Mouse (Mus musculus): Measurements from ENCODE around the gene 1700088E04Rik. TPM values are rescaled to one million over a fixed set of nuclear protein-coding genes. Genes with fewer than 3 reads are reported as not detected.

1700088E04Rik gene
- polyA plus RNA-seq, 2 experiments, result 4.7 to 7.1 TPM

GRCm38 (mm10) chr15:79119491-79119890, 21.6 kb downstream of the 1700088E04Rik start:
- DNase-seq (ENCODE audit: low spot score) (no peak), ATAC-seq (ENCODE audit: low FRiP score, low read depth) (no peak)
- 80% methylated on average over 9 of the region's 9 CpGs for WGBS
- H3K36me3 ChIP-seq (ENCODE audit: control insufficient read depth, insufficient read depth, low read length), result peaks cover 84% of the 10 kb centered on the region
- H3K9ac ChIP-seq (ENCODE audit: low read depth, low read length, severe bottlenecking), result no peak overlapping the region
- no peaks in the 10 kb centered on the region for H3K9me3 ChIP-seq (ENCODE audit: control insufficient read depth, low read length)
- no peaks in the 10 kb centered on the region for H3K27me3 ChIP-seq (ENCODE audit: control insufficient read depth, insufficient read depth, low read length)
- no peak overlapping the region for H3K4me3 ChIP-seq (replicated peaks; ENCODE audit: low read length)
- no peak overlapping the region for H3K27ac ChIP-seq (replicated peaks; ENCODE audit: low read depth, low read length)
- H3K4me2 ChIP-seq (replicated peaks; ENCODE audit: low read depth, low read length, severe bottlenecking), result no peak overlapping the region
- TF ChIP-seq POLR2A (IDR thresholded peaks at IDR 0.05; ENCODE audit: borderline replicate concordance, extremely low read depth, insufficient read depth, insufficient read length), result no peak
- H3K4me1 ChIP-seq (ENCODE audit: control insufficient read depth, insufficient read depth, low read length), result no peaks in the 10 kb centered on the region

GRCm38 (mm10) chr15:79115276-79115675, 25.8 kb downstream of the 1700088E04Rik start:
- peaks cover 7% of the 10 kb centered on the region for H3K4me1 ChIP-seq (ENCODE audit: control insufficient read depth, insufficient read depth, low read length)
- H3K36me3 ChIP-seq (ENCODE audit: control insufficient read depth, insufficient read depth, low read length), result peaks cover 57% of the 10 kb centered on the region
- H3K4me3 ChIP-seq (replicated peaks; ENCODE audit: low read length), result no peak overlapping the region
- H3K9ac ChIP-seq (ENCODE audit: low read depth, low read length, severe bottlenecking), result no peak overlapping the region
- TF ChIP-seq POLR2A (IDR thresholded peaks at IDR 0.05; ENCODE audit: borderline replicate concordance, extremely low read depth, insufficient read depth, insufficient read length), result no peak
- no peak overlapping the region for H3K4me2 ChIP-seq (replicated peaks; ENCODE audit: low read depth, low read length, severe bottlenecking)
- no peak for ATAC-seq (ENCODE audit: low FRiP score, low read depth)
- WGBS, result 69% methylated on average over 5 of the region's 5 CpGs
- DNase-seq (ENCODE audit: low spot score), result no peak
- H3K9me3 ChIP-seq (ENCODE audit: control insufficient read depth, low read length), result no peaks in the 10 kb centered on the region
- no peaks in the 10 kb centered on the region for H3K27me3 ChIP-seq (ENCODE audit: control insufficient read depth, insufficient read depth, low read length)
- H3K27ac ChIP-seq (replicated peaks; ENCODE audit: low read depth, low read length), result no peak overlapping the region

GRCm38 (mm10) chr15:79111774-79112173, 29.3 kb downstream of the 1700088E04Rik start:
- no peak overlapping the region for H3K4me2 ChIP-seq (replicated peaks; ENCODE audit: low read depth, low read length, severe bottlenecking)
- no peaks in the 10 kb centered on the region for H3K9me3 ChIP-seq (ENCODE audit: control insufficient read depth, low read length)
- DNase-seq (ENCODE audit: low spot score), result no peak
- H3K36me3 ChIP-seq (ENCODE audit: control insufficient read depth, insufficient read depth, low read length), result peaks cover 27% of the 10 kb centered on the region
- no peaks in the 10 kb centered on the region for H3K27me3 ChIP-seq (ENCODE audit: control insufficient read depth, insufficient read depth, low read length)
- WGBS, result 81% methylated on average over 4 of the region's 4 CpGs
- TF ChIP-seq POLR2A (IDR thresholded peaks at IDR 0.05; ENCODE audit: borderline replicate concordance, extremely low read depth, insufficient read depth, insufficient read length), result no peak
- ATAC-seq (ENCODE audit: low FRiP score, low read depth), result no peak
- H3K9ac ChIP-seq (ENCODE audit: low read depth, low read length, severe bottlenecking), result no peak overlapping the region
- peaks cover 20% of the 10 kb centered on the region for H3K4me1 ChIP-seq (ENCODE audit: control insufficient read depth, insufficient read depth, low read length)
- no peak overlapping the region for H3K27ac ChIP-seq (replicated peaks; ENCODE audit: low read depth, low read length)
- no peak overlapping the region for H3K4me3 ChIP-seq (replicated peaks; ENCODE audit: low read length)

- WGBS, result 51% methylated on average over 2 of the region's 2 CpGs
- H3K27ac ChIP-seq (replicated peaks; ENCODE audit: low read depth, low read length), result no peak overlapping the region
- no peaks in the 10 kb centered on the region for H3K27me3 ChIP-seq (ENCODE audit: control insufficient read depth, insufficient read depth, low read length)
- H3K36me3 ChIP-seq (ENCODE audit: control insufficient read depth, insufficient read depth, low read length), result peaks cover 20% of the 10 kb centered on the region
- DNase-seq (ENCODE audit: low spot score) (no peak), ATAC-seq (ENCODE audit: low FRiP score, low read depth) (no peak)
- H3K4me1 ChIP-seq (ENCODE audit: control insufficient read depth, insufficient read depth, low read length), result peaks cover 20% of the 10 kb centered on the region
- peak overlapping the region; percentile 95 for H3K4me2 ChIP-seq (replicated peaks; ENCODE audit: low read depth, low read length, severe bottlenecking)
- no peak for TF ChIP-seq POLR2A (IDR thresholded peaks at IDR 0.05; ENCODE audit: borderline replicate concordance, extremely low read depth, insufficient read depth, insufficient read length)
- H3K9ac ChIP-seq (ENCODE audit: low read depth, low read length, severe bottlenecking), result 0 out of 2 replicates have a peak overlapping the region, but pooled peaks have one; percentile 89
- H3K4me3 ChIP-seq (replicated peaks; ENCODE audit: low read length), result peak overlapping the region; percentile 93
- no peaks in the 10 kb centered on the region for H3K9me3 ChIP-seq (ENCODE audit: control insufficient read depth, low read length)
Observed at GRCm38 (mm10) chr15:79110528-79110927, 30.5 kb downstream of the 1700088E04Rik start.

- peaks cover 20% of the 10 kb centered on the region for H3K4me1 ChIP-seq (ENCODE audit: control insufficient read depth, insufficient read depth, low read length)
- 10% methylated on average over 9 of the region's 9 CpGs for WGBS
- DNase-seq (ENCODE audit: low spot score), result no peak
- no peak for ATAC-seq (ENCODE audit: low FRiP score, low read depth)
- no peak for TF ChIP-seq POLR2A (IDR thresholded peaks at IDR 0.05; ENCODE audit: borderline replicate concordance, extremely low read depth, insufficient read depth, insufficient read length)
- no peaks in the 10 kb centered on the region for H3K27me3 ChIP-seq (ENCODE audit: control insufficient read depth, insufficient read depth, low read length)
- peak overlapping the region; percentile 93 for H3K4me3 ChIP-seq (replicated peaks; ENCODE audit: low read length)
- peak overlapping the region; percentile 89 for H3K9ac ChIP-seq (ENCODE audit: low read depth, low read length, severe bottlenecking)
- no peak overlapping the region for H3K27ac ChIP-seq (replicated peaks; ENCODE audit: low read depth, low read length)
- H3K4me2 ChIP-seq (replicated peaks; ENCODE audit: low read depth, low read length, severe bottlenecking), result peak overlapping the region; percentile 95
- peaks cover 15% of the 10 kb centered on the region for H3K36me3 ChIP-seq (ENCODE audit: control insufficient read depth, insufficient read depth, low read length)
- H3K9me3 ChIP-seq (ENCODE audit: control insufficient read depth, low read length), result no peaks in the 10 kb centered on the region
Observed at GRCm38 (mm10) chr15:79110031-79110430, 31.0 kb downstream of the 1700088E04Rik start.

Measured in limb, embryonic 14.5 days (tissue).